Mouse (Mus musculus) lung, embryonic 14.5 days (tissue): ENCODE measurements around the gene Htr2b. TPM values are rescaled to one million over a fixed set of nuclear protein-coding genes. Genes with fewer than 3 reads are reported as not detected.
A peak's percentile ranks its signal among the peaks of the same experiment; 100 is the strongest.

Experiments used
- ATAC-seq: fragments of 200-750 bp; cut with Nextera tagmentation; 2 replicates; pipeline ENCODE4 v1.8.0; 2017; ENCODE audit warnings: mild to moderate bottlenecking, moderate TSS enrichment, moderate library complexity; ENCODE audit not compliant: insufficient read depth
- DNase-seq: peaks from one replicate; pipeline ENCODE4 v3.0.0-alpha.2; 2015
- H3K27ac ChIP-seq: fragments of 300-500 bp; sonication (generic); 2 replicates; pipeline ENCODE4 v1.5.1; 2014; ENCODE audit warnings: low read depth, mild to moderate bottlenecking, moderate library complexity
- H3K27me3 ChIP-seq: fragments of 300-500 bp; sonication (generic); 2 replicates; pipeline ENCODE4 v1.6.1; 2014; ENCODE audit warnings: low read length, control low read depth; ENCODE audit not compliant: insufficient read depth
- H3K36me3 ChIP-seq: fragments of 300-500 bp; sonication (generic); 2 replicates; pipeline ENCODE4 v1.6.1; 2014; ENCODE audit warnings: control low read depth; ENCODE audit not compliant: insufficient read depth
- H3K4me1 ChIP-seq: fragments of 300-500 bp; sonication (generic); 2 replicates; pipeline ENCODE4 v1.6.1; 2014; ENCODE audit warnings: antibody characterized with exemption, control low read depth; ENCODE audit not compliant: insufficient read depth
- H3K4me2 ChIP-seq: fragments of 300-500 bp; sonication (generic); 2 replicates; pipeline ENCODE4 v1.6.1; 2014; ENCODE audit warnings: mild to moderate bottlenecking
- H3K4me3 ChIP-seq: fragments of 300-500 bp; sonication (generic); 2 replicates; pipeline ENCODE4 v1.5.1; 2014; ENCODE audit warnings: low read depth, low read length
- H3K9ac ChIP-seq: fragments of 300-500 bp; sonication (generic); 2 replicates; pipeline ENCODE4 v1.6.1; 2014
- H3K9me3 ChIP-seq: fragments of 300-500 bp; sonication (generic); 2 replicates; pipeline ENCODE4 v1.6.1; 2016; ENCODE audit warnings: low read depth, low read length, control low read depth
- CTCF ChIP-seq: IDR thresholded peaks from 2 replicates; pipeline ENCODE4 v1.5.1; 2016; ENCODE audit warnings: antibody characterized with exemption, low read depth
- WGBS: fragments of 180-500 bp; shearing (Covaris S2); extraction: QIAGEN DNeasy Blood & Tissue Kit; methylation state at CpG from one replicate; pipeline ENCODE4 v1.1.7; 2014; 5-methylcytosine and 5-hydroxymethylcytosine counted together
- polyA plus RNA-seq: library from polyadenylated mRNA; unstranded; fragments of >200 nt; fragmentation: Nextera tagmentation; extraction: Ambion mirVana; gene quantifications from 2 replicates; pipeline ENCODE4 v1.2.1, GENCODE M21; 2014

Htr2b gene
- polyA plus RNA-seq, 1 experiment from 2014 or later, result 0.63 TPM

GRCm38 (mm10) chr1:86154133-86154823 is 42.5 kb upstream of the Htr2b start, which contains the start of gene Armc9:
Armc9 (plus strand) TSS chr1:86154780.
- Histone ChIP-seq H3K4me3 (peak within 1 kb of the TSS; percentile 75), H3K9ac (peak within 1 kb of the TSS; percentile 56), H3K9me3 (no peaks in the 10 kb centered on the region), H3K4me2 (peak within 1 kb of the TSS; percentile 76), H3K27ac (peak within 1 kb of the TSS; percentile 77), H3K36me3 (0 out of 2 replicates have a peak, but pooled peaks cover 4% of the 10 kb centered on the region), H3K27me3 (no peaks in the 10 kb centered on the region), H3K4me1 (peaks cover 8% of the 10 kb centered on the region)
- DNase-seq (peak; percentile 98), ATAC-seq (peak; percentile 100)
- WGBS, result 3% methylated on average over 40 of the region's 40 CpGs
- TF ChIP-seq CTCF, result no peak

- H3K9ac ChIP-seq, result no peak overlapping the region
- H3K4me2 ChIP-seq, result no peak overlapping the region
- peak; percentile 35; the same call in 1 of the 2 replicates for TF ChIP-seq CTCF
- 92% methylated on average over 1 of the region's 1 CpGs for WGBS
- no peak overlapping the region for H3K4me3 ChIP-seq
- H3K27me3 ChIP-seq, result no peaks in the 10 kb centered on the region
- H3K9me3 ChIP-seq, result no peaks in the 10 kb centered on the region
- peak; percentile 13 for DNase-seq
- no peaks in the 10 kb centered on the region for H3K36me3 ChIP-seq
- no peak overlapping the region for H3K27ac ChIP-seq
- ATAC-seq, result no peak
- H3K4me1 ChIP-seq, result peaks cover 8% of the 10 kb centered on the region
Measured at GRCm38 (mm10) chr1:86152618-86153017, 40.8 kb upstream of the Htr2b start.

GRCm38 (mm10) chr1:86151376-86151775 is 39.6 kb upstream of the Htr2b start:
- H3K9ac ChIP-seq, result no peak overlapping the region
- no peak overlapping the region for H3K27ac ChIP-seq
- no peaks in the 10 kb centered on the region for H3K27me3 ChIP-seq
- no peaks in the 10 kb centered on the region for H3K9me3 ChIP-seq
- DNase-seq, result no peak
- TF ChIP-seq CTCF, result no peak
- H3K36me3 ChIP-seq, result no peaks in the 10 kb centered on the region
- 84% methylated on average over 7 of the region's 7 CpGs for WGBS
- ATAC-seq, result no peak
- H3K4me1 ChIP-seq, result peaks cover 8% of the 10 kb centered on the region
- no peak overlapping the region for H3K4me3 ChIP-seq
- H3K4me2 ChIP-seq, result no peak overlapping the region

- no peak overlapping the region for H3K4me2 ChIP-seq
- no peak for ATAC-seq
- H3K4me3 ChIP-seq, result no peak overlapping the region
- no peak overlapping the region for H3K27ac ChIP-seq
- WGBS, result 77% methylated on average over 6 of the region's 6 CpGs
- peaks cover 8% of the 10 kb centered on the region for H3K4me1 ChIP-seq
- H3K27me3 ChIP-seq, result no peaks in the 10 kb centered on the region
- no peak for DNase-seq
- no peak for TF ChIP-seq CTCF
- H3K36me3 ChIP-seq, result no peaks in the 10 kb centered on the region
- no peaks in the 10 kb centered on the region for H3K9me3 ChIP-seq
- no peak overlapping the region for H3K9ac ChIP-seq
Measured at GRCm38 (mm10) chr1:86150929-86151328, 39.2 kb upstream of the Htr2b start.

- Histone ChIP-seq H3K4me1 (no peaks in the 10 kb centered on the region), H3K4me2 (no peak overlapping the region), H3K36me3 (no peaks in the 10 kb centered on the region), H3K27ac (no peak overlapping the region), H3K27me3 (no peaks in the 10 kb centered on the region), H3K9me3 (no peaks in the 10 kb centered on the region), H3K9ac (no peak overlapping the region), H3K4me3 (no peak overlapping the region)
- no peak for TF ChIP-seq CTCF
- ATAC-seq (no peak), DNase-seq (peak; percentile 5)
- WGBS, result 76% methylated on average over 9 of the region's 9 CpGs
Measured at GRCm38 (mm10) chr1:86148161-86148560, 36.4 kb upstream of the Htr2b start.

- H3K27ac ChIP-seq, result no peak overlapping the region
- H3K9me3 ChIP-seq, result no peaks in the 10 kb centered on the region
- ATAC-seq (no peak), DNase-seq (no peak)
- H3K27me3 ChIP-seq, result no peaks in the 10 kb centered on the region
- H3K4me1 ChIP-seq, result no peaks in the 10 kb centered on the region
- no peaks in the 10 kb centered on the region for H3K36me3 ChIP-seq
- no peak overlapping the region for H3K4me3 ChIP-seq
- H3K4me2 ChIP-seq, result no peak overlapping the region
- H3K9ac ChIP-seq, result no peak overlapping the region
- 72% methylated on average over 5 of the region's 5 CpGs for WGBS
- no peak for TF ChIP-seq CTCF
Measured at GRCm38 (mm10) chr1:86147557-86147956, 35.8 kb upstream of the Htr2b start.

GRCm38 (mm10) chr1:86146293-86146692 is 34.5 kb upstream of the Htr2b start:
- ATAC-seq, result no peak
- no peak overlapping the region for H3K9ac ChIP-seq
- no peak overlapping the region for H3K27ac ChIP-seq
- no peaks in the 10 kb centered on the region for H3K36me3 ChIP-seq
- no peaks in the 10 kb centered on the region for H3K4me1 ChIP-seq
- TF ChIP-seq CTCF, result no peak
- no peak for DNase-seq
- H3K4me2 ChIP-seq, result no peak overlapping the region
- no peak overlapping the region for H3K4me3 ChIP-seq
- 86% methylated on average over 5 of the region's 5 CpGs for WGBS
- H3K9me3 ChIP-seq, result no peaks in the 10 kb centered on the region
- H3K27me3 ChIP-seq, result no peaks in the 10 kb centered on the region
